Comparison of ENCODE assay signal across 18 mouse cellular contexts in genomic region chr11:111748496-111748895, GRCm38 (mm10).
DNase-seq lines count a peak whose midpoint lies in the region; ATAC-seq lines count a peak whose summit lies in the region.
"Had no signal": no experiment of that assay in that cellular context is flagged by ENCODE, and none has a peak within 500 bp of the region (broad histone marks: within the 10 kb centered on the region; RNA-seq: fewer than 3 reads in every experiment).

No protein-coding gene starts in this region.

- H3K36me3 ChIP-seq in hindbrain, embryonic 10.5 days: no peaks in the 10 kb centered on the region
- no peaks in the 10 kb centered on the region for H3K36me3 ChIP-seq in hindbrain, embryonic 16.5 days (ENCODE audit: control insufficient read depth, insufficient read depth, low read length)
- H3K36me3 ChIP-seq in limb, embryonic 10.5 days: no peaks in the 10 kb centered on the region
- H3K36me3 ChIP-seq: embryonic facial prominence, embryonic 10.5 days; embryonic facial prominence, embryonic 12.5 days; forebrain, embryonic 15.5 days had no signal

- H3K4me3 ChIP-seq in hindbrain, embryonic 10.5 days: no peak overlapping the region
- H3K4me3 ChIP-seq in hindbrain, embryonic 16.5 days (ENCODE audit: low read length): no peak overlapping the region
- H3K4me3 ChIP-seq in limb, embryonic 10.5 days: no peak overlapping the region
- H3K4me3 ChIP-seq: embryonic facial prominence, embryonic 10.5 days; embryonic facial prominence, embryonic 12.5 days; forebrain, embryonic 13.5 days; forebrain, embryonic 15.5 days had no signal

- DNase-seq in hindbrain, embryonic 10.5 days (ENCODE audit: low spot score): no peak
- no peak for DNase-seq in limb, embryonic 10.5 days (ENCODE audit: low spot score)
- peak; percentile 12 for DNase-seq in telencephalon, adult 2 months (ENCODE audit: low read depth, low spot score)
- no peak for DNase-seq in adrenal gland, adult 2 months
- DNase-seq: adrenal gland, adult 8-10 months; adrenal gland, postnatal 14 days; adrenal gland, postnatal 36 days; cerebellum, adult 11-12 months; cerebellum, adult 2 months; cerebellum, adult 9-10 months; cerebellum, postnatal 10 days; cerebellum, postnatal 25 days; forebrain, postnatal 0 days had no signal

- no peak overlapping the region for H3K4me2 ChIP-seq in hindbrain, embryonic 16.5 days (ENCODE audit: low read length)
- H3K4me2 ChIP-seq: embryonic facial prominence, embryonic 12.5 days; forebrain, embryonic 13.5 days; forebrain, embryonic 15.5 days had no signal

- H3K27ac ChIP-seq in hindbrain, embryonic 10.5 days: 0 out of 2 replicates have a peak overlapping the region, but pooled peaks have one; percentile 12
- no peak overlapping the region for H3K27ac ChIP-seq in hindbrain, embryonic 16.5 days (ENCODE audit: low read depth, low read length)
- peak overlapping the region; percentile 19; the same call in 1 of the 2 replicates for H3K27ac ChIP-seq in limb, embryonic 10.5 days
- H3K27ac ChIP-seq: embryonic facial prominence, embryonic 10.5 days; embryonic facial prominence, embryonic 12.5 days; forebrain, embryonic 13.5 days; forebrain, embryonic 15.5 days had no signal

- WGBS in hindbrain, embryonic 10.5 days: 81% methylated on average over 1 of the region's 1 CpGs
- WGBS in hindbrain, embryonic 16.5 days: 80% methylated on average over 1 of the region's 1 CpGs
- 98% methylated on average over 1 of the region's 1 CpGs for WGBS in limb, embryonic 10.5 days

- no peak overlapping the region for H3K9ac ChIP-seq in hindbrain, embryonic 16.5 days (ENCODE audit: low read depth, low read length)
- H3K9ac ChIP-seq: embryonic facial prominence, embryonic 12.5 days; forebrain, embryonic 13.5 days; forebrain, embryonic 15.5 days; forebrain, postnatal 0 days had no signal

- no peaks in the 10 kb centered on the region for H3K27me3 ChIP-seq in hindbrain, embryonic 10.5 days (ENCODE audit: insufficient read depth, poor library complexity, severe bottlenecking)
- H3K27me3 ChIP-seq in hindbrain, embryonic 16.5 days (replicated peaks; ENCODE audit: control insufficient read depth, insufficient read depth, low read length): no peaks in the 10 kb centered on the region
- no peaks in the 10 kb centered on the region for H3K27me3 ChIP-seq in limb, embryonic 10.5 days (ENCODE audit: low read depth, poor library complexity, severe bottlenecking)
- H3K27me3 ChIP-seq: embryonic facial prominence, embryonic 12.5 days; forebrain, embryonic 13.5 days; forebrain, embryonic 15.5 days had no signal

- peaks cover 8% of the 10 kb centered on the region for H3K4me1 ChIP-seq in hindbrain, embryonic 10.5 days (replicated peaks)
- H3K4me1 ChIP-seq in hindbrain, embryonic 16.5 days (ENCODE audit: control insufficient read depth, insufficient read depth, low read depth, low read length): no peaks in the 10 kb centered on the region
- peaks cover 33% of the 10 kb centered on the region for H3K4me1 ChIP-seq in limb, embryonic 10.5 days
- H3K4me1 ChIP-seq: forebrain, embryonic 13.5 days; forebrain, embryonic 15.5 days had no signal

- no peaks in the 10 kb centered on the region for H3K9me3 ChIP-seq in hindbrain, embryonic 10.5 days
- no peaks in the 10 kb centered on the region for H3K9me3 ChIP-seq in hindbrain, embryonic 16.5 days (ENCODE audit: control insufficient read depth, low read length)
- no peaks in the 10 kb centered on the region for H3K9me3 ChIP-seq in limb, embryonic 10.5 days (replicated peaks)
- H3K9me3 ChIP-seq: embryonic facial prominence, embryonic 10.5 days; embryonic facial prominence, embryonic 12.5 days; forebrain, embryonic 13.5 days; forebrain, embryonic 15.5 days had no signal

- ATAC-seq in hindbrain, embryonic 16.5 days: no peak
- ATAC-seq: forebrain, embryonic 13.5 days; forebrain, embryonic 15.5 days; forebrain, postnatal 0 days had no signal
